Mouse (Mus musculus): ENCODE measurements around the gene Cx3cl1.

Gene Cx3cl1

DNA sequence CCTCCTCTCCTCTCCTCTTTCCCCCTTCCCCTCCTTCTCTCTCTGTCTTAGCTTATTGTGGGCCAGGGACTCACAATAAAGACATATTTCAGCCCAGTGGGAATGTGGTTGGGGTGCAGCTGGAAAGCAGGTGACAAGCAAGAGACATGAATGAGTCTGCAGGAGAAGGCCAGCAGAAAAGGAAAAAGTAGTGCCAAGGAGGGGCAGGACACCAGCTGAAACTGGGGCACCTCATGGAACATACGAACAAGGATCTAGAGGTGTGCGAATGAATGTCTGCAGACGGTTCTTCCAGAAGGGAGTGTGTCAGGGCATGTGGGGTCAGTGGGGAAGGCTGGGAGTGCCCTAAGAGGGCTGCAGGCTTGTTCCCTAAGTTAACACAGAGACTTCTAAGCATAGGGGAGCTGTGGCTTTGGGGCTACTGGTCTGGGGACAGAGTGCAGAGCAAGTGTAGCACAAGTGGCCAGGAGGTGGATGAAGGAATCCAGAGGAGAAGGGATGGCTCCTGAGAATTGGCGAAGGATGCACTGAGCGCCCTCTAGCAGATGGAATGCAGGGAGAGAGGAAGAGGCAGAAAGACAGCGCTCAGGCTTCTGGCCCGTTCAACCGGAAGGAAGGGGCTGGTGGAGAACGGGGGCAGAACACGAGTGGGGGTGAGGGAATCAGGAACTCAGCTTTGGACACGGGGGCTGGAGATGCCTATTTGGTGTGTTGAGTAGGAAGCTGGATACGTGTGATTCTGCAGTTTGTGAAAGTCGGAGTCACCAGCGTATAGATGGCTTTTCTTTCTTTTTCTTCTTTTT is 29.7 kb downstream of the Cx3cl1 start:
- DNase-seq (ENCODE audit: low spot score), result no peak

- DNase-seq (ENCODE audit: low spot score), result no peak
Measured at GRCm38 (mm10) chr8:94802375-94802774, 30.6 kb downstream of the Cx3cl1 start.

DNA sequence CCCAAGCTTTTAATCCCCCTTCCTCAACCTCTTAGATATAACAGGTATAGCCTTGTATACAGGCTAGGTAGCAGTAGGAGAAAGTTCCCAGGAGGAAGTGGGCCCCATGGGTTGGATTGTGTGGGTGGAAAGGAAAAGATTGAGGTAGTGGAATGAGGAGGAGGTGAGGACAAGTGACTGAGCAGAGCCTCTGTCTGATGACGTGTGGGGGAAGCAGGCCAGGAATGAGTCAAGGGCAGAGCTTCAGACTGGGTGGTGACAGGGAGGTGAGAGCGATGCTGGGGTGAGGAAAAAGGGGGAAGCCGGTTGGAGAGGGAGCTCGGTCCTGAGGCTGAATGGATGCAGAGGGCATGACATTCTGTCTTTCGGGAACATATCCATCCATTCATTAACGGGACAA is 31.7 kb downstream of the Cx3cl1 start:
- no peak for DNase-seq (ENCODE audit: low spot score)

- no peak for DNase-seq (ENCODE audit: low spot score)
Measured at GRCm38 (mm10) chr8:94804546-94805340, 32.9 kb downstream of the Cx3cl1 start.

DNA sequence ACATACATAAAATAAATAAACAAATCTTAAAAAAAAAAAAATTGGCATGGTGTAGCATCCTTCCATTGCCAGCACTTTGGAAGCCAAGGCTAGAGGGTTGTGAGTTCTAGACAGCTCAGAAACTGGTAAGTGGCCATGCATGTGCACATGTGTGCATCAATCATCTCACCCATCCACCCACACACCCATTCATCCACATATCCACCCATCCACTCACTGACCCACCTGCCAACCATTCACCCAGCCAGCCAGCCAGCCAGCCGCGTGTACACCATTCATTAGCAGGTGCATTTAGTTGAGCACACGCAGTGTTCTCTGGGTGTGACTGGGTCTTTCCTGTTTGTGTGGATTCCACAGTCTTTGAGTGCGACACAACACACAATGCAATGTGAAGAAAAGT is 34.0 kb downstream of the Cx3cl1 start:
- DNase-seq (ENCODE audit: low spot score), result no peak

GRCm38 (mm10) chr8:94807506-94807905 is 35.7 kb downstream of the Cx3cl1 start:
- DNase-seq (ENCODE audit: low spot score), result no peak

GRCm38 (mm10) chr8:94808372-94808771 is 36.6 kb downstream of the Cx3cl1 start:
- no peak for DNase-seq (ENCODE audit: low spot score)

DNA sequence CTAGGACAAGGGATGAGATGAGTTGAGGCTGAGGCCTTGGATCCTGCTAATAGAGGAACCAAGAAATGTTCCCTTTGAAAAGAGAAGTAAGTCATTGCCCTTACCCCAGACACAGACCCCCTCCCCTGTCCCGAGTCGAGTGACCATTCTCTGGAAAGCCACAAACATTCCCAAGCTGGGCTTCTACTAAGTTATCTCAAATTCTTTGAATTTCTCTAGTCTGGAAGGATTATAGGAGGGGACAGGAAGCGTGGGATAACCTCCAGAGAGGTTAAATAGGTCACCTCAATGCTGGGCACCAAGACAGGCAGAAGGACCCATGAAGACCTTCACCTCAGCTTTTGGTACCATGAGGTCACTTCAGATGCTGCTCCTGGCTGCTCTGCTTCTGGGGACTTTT is 38.3 kb downstream of the Cx3cl1 start, which contains the start of gene Ccl17:
TSS of gene Ccl17 (plus strand) at position 301 of the 400 bp plus-strand sequence.
- no peak for DNase-seq (ENCODE audit: low spot score)

GRCm38 (mm10) chr8:94810855-94811254 is 39.0 kb downstream of the Cx3cl1 start:
- DNase-seq (ENCODE audit: low spot score), result no peak

GRCm38 (mm10) chr8:94811654-94812053 is 39.8 kb downstream of the Cx3cl1 start:
- DNase-seq (ENCODE audit: low spot score), result no peak

- DNase-seq (ENCODE audit: low spot score), result peak; percentile 70
Measured at GRCm38 (mm10) chr8:94812645-94813098, 40.9 kb downstream of the Cx3cl1 start.

DNA sequence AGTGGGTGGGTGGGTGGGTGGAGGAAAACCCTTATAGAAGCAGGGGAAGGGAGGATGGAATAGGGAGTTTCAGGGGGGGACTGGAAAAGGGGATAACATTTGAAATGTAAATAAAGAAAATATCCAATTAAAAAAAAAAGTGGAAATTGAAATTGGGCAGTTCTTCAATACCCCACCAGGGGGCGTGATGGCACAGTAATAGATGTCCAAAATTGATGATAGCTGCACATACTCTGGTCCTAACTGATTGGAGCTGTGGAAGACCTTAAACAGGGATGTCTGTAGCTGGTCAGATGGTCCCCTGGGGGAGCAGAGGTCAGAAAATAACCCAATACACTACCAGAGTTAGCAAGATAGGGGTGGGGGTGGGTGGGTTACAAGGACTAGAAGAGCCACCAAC is 42.7 kb downstream of the Cx3cl1 start:
- DNase-seq (ENCODE audit: low spot score), result peak; percentile 16

GRCm38 (mm10) chr8:94817933-94818332 is 46.1 kb downstream of the Cx3cl1 start:
- DNase-seq (ENCODE audit: low spot score), result peak; percentile 25

GRCm38 (mm10) chr8:94819671-94820179 is 47.9 kb downstream of the Cx3cl1 start:
- no peak for DNase-seq (ENCODE audit: low spot score)

GRCm38 (mm10) chr8:94820553-94820952 is 48.7 kb downstream of the Cx3cl1 start:
- DNase-seq (ENCODE audit: low spot score), result no peak

DNA sequence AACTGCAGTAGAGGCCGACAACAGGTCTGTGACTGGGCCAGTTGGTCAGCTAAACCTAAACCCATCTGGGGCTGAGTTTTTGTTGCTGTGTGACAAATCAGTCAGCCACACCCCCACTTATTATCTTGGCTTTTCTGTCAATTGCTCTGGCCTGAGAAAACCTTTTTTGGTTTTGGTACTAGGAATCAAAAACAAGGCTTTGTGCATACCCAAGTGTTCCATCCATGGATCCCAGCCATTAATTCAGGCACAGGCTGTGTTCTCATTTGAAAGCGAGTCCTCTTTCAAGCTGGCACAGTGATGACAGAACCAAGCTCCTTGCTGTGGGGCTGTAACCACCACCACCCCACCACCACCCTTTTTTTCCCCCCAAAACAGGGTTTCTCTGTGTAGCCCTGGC is 49.6 kb downstream of the Cx3cl1 start:
- no peak for DNase-seq (ENCODE audit: low spot score)

- DNase-seq (ENCODE audit: low spot score), result peak; percentile 23
Measured at GRCm38 (mm10) chr8:94822637-94823560, 51.1 kb downstream of the Cx3cl1 start.

- no peak for DNase-seq (ENCODE audit: low spot score)
Measured at GRCm38 (mm10) chr8:94825170-94825569, 53.4 kb downstream of the Cx3cl1 start.

GRCm38 (mm10) chr8:94826210-94826609 is 54.4 kb downstream of the Cx3cl1 start:
- DNase-seq (ENCODE audit: low spot score), result no peak

- no peak for DNase-seq (ENCODE audit: low spot score)
Measured at GRCm38 (mm10) chr8:94828284-94828683, 56.5 kb downstream of the Cx3cl1 start.

Measured in T-cell, adult 2 months (primary cell).